Mouse (Mus musculus) neural tube, embryonic 13.5 days (tissue): ENCODE measurements at regions not wholly inside any gene's neighbourhood (a gene's known extent, or its start where the extent isn't known, plus 50 kb on each side); places are given as distances from the start of the nearest gene placed in this dataset.
"Not testable (repeated sequence)": the region's sequence is repeated elsewhere in the genome, so short reads cannot be mapped to it uniquely, and the experiment has no call there.

ENCODE experiments used
- ATAC-seq: fragments of 200-750 bp; cut with Nextera tagmentation; 2 replicates; pipeline ENCODE4 v1.8.0; 2017; ENCODE audit warnings: low read depth, mild to moderate bottlenecking, moderate TSS enrichment, moderate library complexity
- H3K27ac ChIP-seq: fragments of 300-500 bp; sonication (generic); replicated peaks from 2 replicates; pipeline ENCODE4 v1.5.1; 2015; ENCODE audit warnings: moderate library complexity, mild to moderate bottlenecking, inconsistent platforms
- H3K27me3 ChIP-seq: fragments of 300-500 bp; sonication (generic); 2 replicates; pipeline ENCODE4 v1.6.1; 2015; ENCODE audit warnings: mild to moderate bottlenecking, inconsistent platforms
- H3K36me3 ChIP-seq: fragments of 300-500 bp; sonication (generic); 2 replicates; pipeline ENCODE4 v1.6.1; 2015; ENCODE audit warnings: mild to moderate bottlenecking, inconsistent platforms
- H3K4me1 ChIP-seq: fragments of 300-500 bp; sonication (generic); replicated peaks from 2 replicates; pipeline ENCODE4 v1.6.1; 2015; ENCODE audit warnings: inconsistent platforms
- H3K4me2 ChIP-seq: fragments of 300-500 bp; sonication (generic); 2 replicates; pipeline ENCODE4 v1.6.1; 2015; ENCODE audit warnings: inconsistent platforms, mild to moderate bottlenecking, moderate library complexity
- H3K4me3 ChIP-seq: fragments of 300-500 bp; sonication (generic); 2 replicates; pipeline ENCODE4 v1.5.1; 2015; ENCODE audit warnings: mild to moderate bottlenecking, inconsistent platforms
- H3K9ac ChIP-seq: fragments of 300-500 bp; sonication (generic); 2 replicates; pipeline ENCODE4 v1.6.1; 2015; ENCODE audit warnings: moderate library complexity, mild to moderate bottlenecking, inconsistent platforms
- H3K9me3 ChIP-seq: fragments of 300-500 bp; sonication (generic); 2 replicates; pipeline ENCODE4 v1.6.1; 2016; ENCODE audit warnings: inconsistent platforms
- WGBS: fragments of 180-500 bp; shearing (Covaris S2); methylation state at CpG from one replicate; pipeline ENCODE4 v1.1.7; 2015; 5-methylcytosine and 5-hydroxymethylcytosine counted together

- H3K36me3 ChIP-seq, H3K4me3 ChIP-seq, H3K27me3 ChIP-seq, ATAC-seq, H3K9me3 ChIP-seq, H3K4me2 ChIP-seq, H3K9ac ChIP-seq, H3K27ac ChIP-seq, H3K4me1 ChIP-seq: not testable (repeated sequence)
- 95% methylated on average over 2 of the region's 2 CpGs for WGBS
These were observed 81.3 kb downstream of the Ogfrl1 start for GRCm38 (mm10) chr1:23316288-23316687.

GRCm38 (mm10) chr1:23314863-23315262, 82.7 kb downstream of the Ogfrl1 start:
- not testable (repeated sequence) for H3K9ac ChIP-seq, H3K27me3 ChIP-seq, H3K4me2 ChIP-seq, H3K36me3 ChIP-seq, ATAC-seq, H3K4me3 ChIP-seq, H3K4me1 ChIP-seq, H3K27ac ChIP-seq, H3K9me3 ChIP-seq
- 88% methylated on average over 2 of the region's 2 CpGs for WGBS

- no peak overlapping the region for H3K4me2 ChIP-seq
- no peaks in the 10 kb centered on the region for H3K9me3 ChIP-seq
- no peak overlapping the region for H3K27ac ChIP-seq
- 100% methylated on average over 1 of the region's 1 CpGs for WGBS
- ATAC-seq: no peak
- no peaks in the 10 kb centered on the region for H3K27me3 ChIP-seq
- no peaks in the 10 kb centered on the region for H3K36me3 ChIP-seq
- H3K4me3 ChIP-seq: no peak overlapping the region
- no peaks in the 10 kb centered on the region for H3K4me1 ChIP-seq
- H3K9ac ChIP-seq: no peak overlapping the region
These were observed 104.9 kb downstream of the Ogfrl1 start for GRCm38 (mm10) chr1:23292718-23293117.

GRCm38 (mm10) chr1:23286741-23287140, 110.8 kb downstream of the Ogfrl1 start:
- WGBS: 22% methylated on average over 4 of the region's 4 CpGs
- H3K9ac ChIP-seq: no peak overlapping the region
- peak; percentile 63; the same call in 1 of the 2 replicates for ATAC-seq
- H3K4me2 ChIP-seq: no peak overlapping the region
- H3K27me3 ChIP-seq: no peaks in the 10 kb centered on the region
- no peaks in the 10 kb centered on the region for H3K36me3 ChIP-seq
- H3K9me3 ChIP-seq: no peaks in the 10 kb centered on the region
- H3K4me3 ChIP-seq: no peak overlapping the region
- H3K4me1 ChIP-seq: no peaks in the 10 kb centered on the region
- H3K27ac ChIP-seq: no peak overlapping the region

- no peak overlapping the region for H3K9ac ChIP-seq
- no peak overlapping the region for H3K4me3 ChIP-seq
- H3K4me1 ChIP-seq: no peaks in the 10 kb centered on the region
- H3K27ac ChIP-seq: no peak overlapping the region
- peaks cover 3% of the 10 kb centered on the region; the same call in 1 of the 2 replicates for H3K36me3 ChIP-seq
- no peaks in the 10 kb centered on the region for H3K9me3 ChIP-seq
- no peak for ATAC-seq
- no peak overlapping the region for H3K4me2 ChIP-seq
- H3K27me3 ChIP-seq: no peaks in the 10 kb centered on the region
- WGBS: 95% methylated on average over 4 of the region's 4 CpGs
These were observed 114.7 kb downstream of the Ogfrl1 start for GRCm38 (mm10) chr1:23282870-23283219.

- no peak overlapping the region for H3K4me2 ChIP-seq
- no peak overlapping the region for H3K27ac ChIP-seq
- no peaks in the 10 kb centered on the region for H3K27me3 ChIP-seq
- no peak for ATAC-seq
- H3K4me3 ChIP-seq: no peak overlapping the region
- 92% methylated on average over 2 of the region's 2 CpGs for WGBS
- H3K36me3 ChIP-seq: peaks cover 3% of the 10 kb centered on the region; the same call in 1 of the 2 replicates
- H3K9ac ChIP-seq: no peak overlapping the region
- no peaks in the 10 kb centered on the region for H3K9me3 ChIP-seq
- no peaks in the 10 kb centered on the region for H3K4me1 ChIP-seq
These were observed 115.2 kb downstream of the Ogfrl1 start for GRCm38 (mm10) chr1:23282215-23282869.

- H3K4me3 ChIP-seq: no peak overlapping the region
- no peaks in the 10 kb centered on the region for H3K9me3 ChIP-seq
- peaks cover 3% of the 10 kb centered on the region; the same call in 1 of the 2 replicates for H3K36me3 ChIP-seq
- H3K27ac ChIP-seq: no peak overlapping the region
- no peak for ATAC-seq
- H3K4me2 ChIP-seq: no peak overlapping the region
- WGBS: 95% methylated on average over 2 of the region's 2 CpGs
- no peaks in the 10 kb centered on the region for H3K27me3 ChIP-seq
- H3K4me1 ChIP-seq: peaks cover 6% of the 10 kb centered on the region
- H3K9ac ChIP-seq: no peak overlapping the region
These were observed 117.7 kb downstream of the Ogfrl1 start for GRCm38 (mm10) chr1:23279827-23280226.

GRCm38 (mm10) chr1:23272077-23272476, 125.5 kb downstream of the Ogfrl1 start:
- WGBS: 67% methylated on average over 6 of the region's 6 CpGs
- Histone ChIP-seq H3K9ac (no peak overlapping the region), H3K27me3 (no peaks in the 10 kb centered on the region), H3K4me2 (no peak overlapping the region), H3K27ac (no peak overlapping the region), H3K4me1 (peaks cover 20% of the 10 kb centered on the region), H3K36me3 (no peaks in the 10 kb centered on the region), H3K9me3 (no peaks in the 10 kb centered on the region), H3K4me3 (no peak overlapping the region)
- ATAC-seq: no peak

GRCm38 (mm10) chr1:23270910-23271822, 126.4 kb downstream of the Ogfrl1 start:
- peaks cover 14% of the 10 kb centered on the region for H3K4me1 ChIP-seq

GRCm38 (mm10) chr1:23268062-23268461, 129.5 kb downstream of the Ogfrl1 start:
- no peak overlapping the region for H3K4me2 ChIP-seq
- no peaks in the 10 kb centered on the region for H3K27me3 ChIP-seq
- no peaks in the 10 kb centered on the region for H3K9me3 ChIP-seq
- ATAC-seq: no peak
- no peaks in the 10 kb centered on the region for H3K36me3 ChIP-seq
- peaks cover 26% of the 10 kb centered on the region for H3K4me1 ChIP-seq
- H3K9ac ChIP-seq: no peak overlapping the region
- no peak overlapping the region for H3K27ac ChIP-seq
- no peak overlapping the region for H3K4me3 ChIP-seq

More at GRCm38 (mm10) chr1:23270910-23271822, 126.4 kb downstream of the Ogfrl1 start:
- H3K4me3 ChIP-seq: no peak overlapping the region
- no peak overlapping the region for H3K4me2 ChIP-seq
- peak overlapping the region; percentile 62 for H3K27ac ChIP-seq
- H3K36me3 ChIP-seq: no peaks in the 10 kb centered on the region
- H3K27me3 ChIP-seq: no peaks in the 10 kb centered on the region
- WGBS: 50% methylated on average over 6 of the region's 6 CpGs
- H3K9ac ChIP-seq: no peak overlapping the region
- no peaks in the 10 kb centered on the region for H3K9me3 ChIP-seq
- no peak; the same call in 1 of the 2 replicates for ATAC-seq

- no peak for ATAC-seq
- Histone ChIP-seq H3K4me1 (peaks cover 15% of the 10 kb centered on the region), H3K9me3 (no peaks in the 10 kb centered on the region), H3K4me2 (no peak overlapping the region), H3K27ac (no peak overlapping the region), H3K27me3 (no peaks in the 10 kb centered on the region), H3K9ac (no peak overlapping the region), H3K4me3 (no peak overlapping the region), H3K36me3 (no peaks in the 10 kb centered on the region)
- 65% methylated on average over 3 of the region's 3 CpGs for WGBS
These were observed 131.9 kb downstream of the Ogfrl1 start for GRCm38 (mm10) chr1:23265556-23266232.

- H3K4me3 ChIP-seq: no peak overlapping the region
- no peak for ATAC-seq
- no peaks in the 10 kb centered on the region for H3K9me3 ChIP-seq
- H3K4me2 ChIP-seq: no peak overlapping the region
- no peaks in the 10 kb centered on the region for H3K27me3 ChIP-seq
- no peak overlapping the region for H3K9ac ChIP-seq
- H3K4me1 ChIP-seq: peaks cover 28% of the 10 kb centered on the region
- 65% methylated on average over 3 of the region's 3 CpGs for WGBS
- H3K36me3 ChIP-seq: no peaks in the 10 kb centered on the region
- H3K27ac ChIP-seq: no peak overlapping the region
These were observed 133.3 kb downstream of the Ogfrl1 start for GRCm38 (mm10) chr1:23264251-23264650.
